Mouse (Mus musculus) heart, embryonic 12.5 days (tissue): Measurements from ENCODE around the gene Cdkn2b. TPM values are rescaled to one million over a fixed set of nuclear protein-coding genes. Genes with fewer than 3 reads are reported as not detected.

Experiments used
- ATAC-seq: fragments of 200-750 bp; cut with Nextera tagmentation; 2 replicates; pipeline ENCODE4 v1.8.0; 2017; ENCODE audit warnings: moderate TSS enrichment, moderate library complexity; ENCODE audit not compliant: insufficient number of reproducible peaks, low FRiP score
- H3K27ac ChIP-seq: fragments of 300-500 bp; sonication (generic); 2 replicates; pipeline ENCODE4 v1.5.1; 2016; ENCODE audit warnings: mild to moderate bottlenecking, moderate library complexity; ENCODE audit not compliant: poor library complexity, severe bottlenecking
- H3K27me3 ChIP-seq: fragments of 300-500 bp; sonication (generic); replicated peaks from 2 replicates; pipeline ENCODE4 v1.6.1; 2016; ENCODE audit warnings: mild to moderate bottlenecking, moderate library complexity
- H3K36me3 ChIP-seq: fragments of 300-500 bp; sonication (generic); 2 replicates; pipeline ENCODE4 v1.6.1; 2016; ENCODE audit warnings: mild to moderate bottlenecking, moderate library complexity
- H3K4me1 ChIP-seq: fragments of 300-500 bp; sonication (generic); replicated peaks from 2 replicates; pipeline ENCODE4 v1.6.1; 2016; ENCODE audit warnings: mild to moderate bottlenecking
- H3K4me2 ChIP-seq: fragments of 300-500 bp; sonication (generic); 2 replicates; pipeline ENCODE4 v1.6.1; 2016; ENCODE audit warnings: mild to moderate bottlenecking, moderate library complexity
- H3K4me3 ChIP-seq: fragments of 300-500 bp; sonication (generic); 2 replicates; pipeline ENCODE4 v1.5.1; 2016; ENCODE audit warnings: mild to moderate bottlenecking
- H3K9ac ChIP-seq: fragments of 300-500 bp; sonication (generic); 2 replicates; pipeline ENCODE4 v1.6.1; 2016; ENCODE audit warnings: mild to moderate bottlenecking, moderate library complexity
- H3K9me3 ChIP-seq: fragments of 300-500 bp; sonication (generic); replicated peaks from 2 replicates; pipeline ENCODE4 v1.6.1; 2016; ENCODE audit warnings: mild to moderate bottlenecking, moderate library complexity
- WGBS: fragments of 180-500 bp; shearing (Covaris S2); methylation state at CpG from one replicate; pipeline ENCODE4 v1.1.7; 2016; 5-methylcytosine and 5-hydroxymethylcytosine counted together
- polyA plus RNA-seq: library from polyadenylated mRNA; unstranded; fragments of >200 nt; fragmentation: Nextera tagmentation; extraction: Ambion mirVana; gene quantifications from 2 replicates; pipeline ENCODE4 v1.2.1, GENCODE M21; 2016

Cdkn2b gene
- 1.8 and 2.7 TPM in 2 replicates for polyA plus RNA-seq

DNA sequence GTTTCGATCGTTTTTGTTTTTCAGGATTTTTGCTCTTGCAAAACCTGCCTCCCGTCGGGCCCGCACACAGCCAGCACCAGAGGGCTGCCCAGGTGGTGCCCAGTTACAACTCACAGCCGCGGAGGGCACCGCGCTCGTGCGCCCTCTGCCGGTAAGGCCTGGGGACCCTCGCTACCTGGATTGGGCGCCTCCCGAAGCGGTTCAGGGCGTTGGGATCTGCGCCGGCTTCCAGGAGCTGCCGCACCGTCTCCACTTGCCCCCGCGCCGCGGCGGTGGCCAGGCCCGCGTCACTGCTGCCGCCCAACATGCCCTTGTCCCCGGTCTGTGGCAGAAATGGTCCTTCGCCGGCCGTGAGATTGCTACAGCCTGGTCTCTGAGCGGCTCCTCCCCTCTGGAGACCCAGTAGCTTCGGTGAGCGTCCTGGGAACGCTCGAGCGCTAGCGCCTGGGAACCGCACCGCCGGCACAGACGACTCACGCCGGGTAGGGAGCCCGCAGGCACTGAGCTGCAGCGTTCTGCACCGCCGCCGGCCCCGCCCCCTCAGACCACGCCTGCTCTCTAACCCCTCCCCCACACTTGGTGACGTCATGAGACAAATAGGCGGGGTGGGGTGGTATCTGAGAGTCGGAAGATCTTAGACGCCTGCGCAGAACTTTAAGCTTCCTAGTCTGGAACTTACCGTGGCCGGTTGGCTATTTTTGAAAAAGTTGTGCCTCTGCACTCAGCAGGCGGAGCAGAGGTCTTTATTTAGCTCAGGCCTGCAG lies at the start of gene Cdkn2b:
Gene Cdkn2b, minus strand, starts transcription at position 549 of the 764 bp plus-strand sequence.
- no peaks in the 10 kb centered on the region for H3K36me3 ChIP-seq
- H3K9ac ChIP-seq = peak within 1 kb of the TSS; percentile 52
- under 1% methylated on average over 58 of the region's 61 CpGs for WGBS
- H3K27ac ChIP-seq = no peak within 1 kb of the TSS
- H3K4me2 ChIP-seq = peak within 1 kb of the TSS; percentile 91
- ATAC-seq = peak; percentile 94
- peaks cover 53% of the 10 kb centered on the region for H3K27me3 ChIP-seq
- 0 out of 2 replicates have a peak, but pooled peaks cover 4% of the 10 kb centered on the region for H3K4me1 ChIP-seq
- no peaks in the 10 kb centered on the region for H3K9me3 ChIP-seq
- peak within 1 kb of the TSS; percentile 59 for H3K4me3 ChIP-seq

DNA sequence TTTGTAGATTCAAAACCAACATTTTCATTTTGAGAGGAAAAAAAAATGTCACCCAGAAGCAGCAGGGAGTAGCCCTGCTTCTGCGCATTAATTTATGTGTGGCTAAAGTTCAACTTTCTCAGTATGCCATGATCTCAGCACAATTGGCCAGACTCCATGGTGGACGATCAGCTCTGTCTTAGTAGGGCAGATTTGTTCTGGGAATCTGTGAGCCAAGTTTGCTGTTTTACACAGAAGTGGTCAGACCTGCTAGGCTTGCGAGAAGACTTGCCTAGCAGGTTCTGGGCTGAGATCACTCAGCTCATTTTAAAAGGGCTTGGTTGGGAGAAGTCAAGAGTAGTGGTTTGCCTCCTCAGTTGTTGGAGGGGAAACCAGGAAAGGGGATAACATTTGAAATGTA lies 49.5 kb upstream of the Cdkn2b start:
- Histone ChIP-seq H3K27ac (no peak overlapping the region), H3K27me3 (peaks cover 3% of the 10 kb centered on the region; the same call in 1 of the 2 replicates), H3K9ac (no peak overlapping the region), H3K9me3 (no peaks in the 10 kb centered on the region), H3K4me1 (no peaks in the 10 kb centered on the region), H3K36me3 (no peaks in the 10 kb centered on the region), H3K4me2 (no peak overlapping the region), H3K4me3 (no peak overlapping the region)
- 73% methylated on average over 3 of the region's 3 CpGs for WGBS
- no peak for ATAC-seq

DNA sequence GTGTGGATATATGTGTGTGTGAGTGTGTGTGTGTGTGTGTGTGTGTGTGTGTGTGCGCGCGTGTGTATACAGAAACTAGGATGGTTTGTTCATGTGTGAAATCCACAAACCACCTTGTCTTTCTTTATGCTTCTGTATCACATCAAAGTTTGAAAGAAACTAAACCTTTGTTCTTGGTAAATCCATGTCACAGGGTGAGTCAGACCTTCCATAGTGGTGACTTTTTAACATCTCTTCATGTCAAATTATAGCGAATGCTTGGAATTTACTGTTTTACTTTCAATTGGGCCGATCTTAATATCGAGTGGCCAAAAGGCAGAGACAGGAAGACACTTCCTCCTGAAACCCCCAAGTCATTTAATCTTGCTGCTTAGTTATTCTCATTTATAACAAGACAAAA lies 48.7 kb upstream of the Cdkn2b start:
- Histone ChIP-seq H3K27me3 (peaks cover 3% of the 10 kb centered on the region; the same call in 1 of the 2 replicates), H3K4me1 (no peaks in the 10 kb centered on the region), H3K36me3 (no peaks in the 10 kb centered on the region), H3K4me3 (no peak overlapping the region), H3K9ac (no peak overlapping the region), H3K9me3 (no peaks in the 10 kb centered on the region), H3K27ac (no peak overlapping the region), H3K4me2 (no peak overlapping the region)
- no peak for ATAC-seq
- WGBS = 84% methylated on average over 6 of the region's 6 CpGs

DNA sequence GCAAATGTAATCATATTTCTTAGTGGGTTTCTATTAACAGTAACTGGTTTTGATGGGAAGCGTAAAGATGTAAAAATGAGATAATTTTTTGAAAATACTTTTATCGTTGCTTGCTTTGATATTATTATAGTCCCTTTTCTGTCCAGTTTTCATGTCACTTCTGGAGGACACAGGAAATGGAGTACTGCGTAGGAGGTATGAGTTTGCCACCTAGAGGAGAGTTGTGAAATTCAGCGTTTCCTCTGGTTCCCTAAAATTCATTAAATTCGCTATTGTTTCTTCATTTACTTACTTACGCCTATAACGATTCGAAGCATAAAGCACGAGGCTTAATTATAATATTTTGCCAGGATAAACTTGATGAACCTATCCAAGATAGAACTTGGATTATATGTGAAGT lies 43.1 kb upstream of the Cdkn2b start:
- Histone ChIP-seq H3K4me1 (peaks cover under 1% of the 10 kb centered on the region; the same call in 1 of the 2 replicates), H3K4me2 (no peak overlapping the region), H3K9me3 (no peaks in the 10 kb centered on the region), H3K9ac (no peak overlapping the region), H3K4me3 (no peak overlapping the region), H3K27ac (no peak overlapping the region), H3K36me3 (no peaks in the 10 kb centered on the region), H3K27me3 (peaks cover 3% of the 10 kb centered on the region; the same call in 1 of the 2 replicates)
- 43% methylated on average over 9 of the region's 9 CpGs for WGBS
- no peak for ATAC-seq

DNA sequence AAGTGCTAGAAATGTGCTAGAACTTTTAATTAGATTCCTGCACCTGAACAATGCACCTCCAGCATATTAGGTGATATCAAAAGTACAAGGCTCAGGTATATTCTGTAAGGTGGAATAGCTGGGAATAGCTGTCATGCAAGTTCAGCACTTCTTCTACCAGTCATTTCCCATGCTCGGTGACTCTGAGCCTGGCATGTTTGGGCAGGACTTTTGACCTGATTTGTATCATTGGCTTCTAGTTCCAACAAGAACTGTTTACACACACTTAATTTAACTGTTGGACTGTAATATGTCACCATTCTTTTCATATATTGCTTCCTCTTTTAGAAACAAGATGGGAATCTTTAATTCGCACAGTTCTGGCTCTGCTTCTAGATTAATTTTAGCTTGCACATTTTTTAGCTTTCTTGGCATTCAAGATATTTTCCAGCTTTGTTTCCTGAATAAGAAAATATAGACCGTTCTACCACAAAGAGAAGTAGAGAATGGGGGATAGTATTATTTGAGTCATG lies 42.3 kb upstream of the Cdkn2b start:
- WGBS = 81% methylated on average over 3 of the region's 3 CpGs
- ATAC-seq = no peak
- Histone ChIP-seq H3K4me2 (no peak overlapping the region), H3K9ac (no peak overlapping the region), H3K4me3 (no peak overlapping the region), H3K27me3 (peaks cover 3% of the 10 kb centered on the region; the same call in 1 of the 2 replicates), H3K27ac (no peak overlapping the region), H3K4me1 (peaks cover 3% of the 10 kb centered on the region; the same call in 1 of the 2 replicates), H3K9me3 (no peaks in the 10 kb centered on the region), H3K36me3 (no peaks in the 10 kb centered on the region)

DNA sequence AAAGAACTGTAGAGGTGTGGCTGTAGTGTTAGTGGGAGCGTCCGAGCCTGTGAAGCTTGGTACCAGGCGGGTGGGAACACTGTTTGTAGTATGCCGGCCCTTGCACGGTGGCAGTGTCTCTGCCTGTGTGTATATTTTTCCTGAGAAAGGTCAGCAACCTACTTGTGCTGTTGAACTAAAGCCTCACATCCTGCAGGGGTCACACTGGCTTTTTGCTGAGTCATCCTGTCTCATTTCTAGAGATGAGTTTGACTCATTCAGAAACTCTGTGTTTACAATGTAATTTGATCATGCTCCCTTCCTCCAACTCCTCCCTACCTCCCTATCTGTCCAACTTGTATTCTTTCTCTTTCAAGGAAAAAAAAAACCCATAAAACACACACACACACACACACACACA lies 40.6 kb upstream of the Cdkn2b start:
- Histone ChIP-seq H3K27ac (no peak overlapping the region), H3K9me3 (no peaks in the 10 kb centered on the region), H3K4me2 (no peak overlapping the region), H3K9ac (no peak overlapping the region), H3K36me3 (no peaks in the 10 kb centered on the region), H3K4me1 (peaks cover 3% of the 10 kb centered on the region; the same call in 1 of the 2 replicates), H3K27me3 (no peaks in the 10 kb centered on the region), H3K4me3 (no peak overlapping the region)
- 34% methylated on average over 5 of the region's 5 CpGs for WGBS
- no peak for ATAC-seq

DNA sequence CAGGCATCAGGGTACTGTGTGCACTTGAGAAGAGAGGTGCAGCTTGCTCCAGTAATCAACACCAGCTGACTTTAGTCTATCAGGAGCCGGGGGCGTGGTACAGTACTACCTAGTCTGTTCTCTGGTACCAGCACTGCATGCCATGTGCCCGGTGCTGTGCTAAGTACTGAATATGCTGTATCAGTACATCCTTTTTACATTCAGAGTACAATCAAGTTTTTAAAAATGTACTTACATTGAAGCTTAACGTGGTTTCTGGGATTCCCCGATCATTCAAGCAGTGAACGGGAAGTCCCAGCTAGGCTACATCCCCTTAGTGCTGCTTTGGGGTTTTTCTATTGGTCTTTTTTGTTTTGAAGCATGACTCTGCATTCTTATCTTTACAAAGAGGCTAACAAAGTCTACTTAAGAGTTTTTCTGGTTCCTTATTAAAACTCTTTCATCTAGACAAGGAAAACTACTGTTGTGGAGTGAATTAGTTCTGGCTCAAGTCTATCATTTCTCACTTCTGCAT lies 40.2 kb upstream of the Cdkn2b start:
- H3K9ac ChIP-seq = no peak overlapping the region
- 66% methylated on average over 6 of the region's 6 CpGs for WGBS
- no peaks in the 10 kb centered on the region for H3K9me3 ChIP-seq
- H3K4me3 ChIP-seq = no peak overlapping the region
- no peaks in the 10 kb centered on the region for H3K36me3 ChIP-seq
- H3K4me2 ChIP-seq = no peak overlapping the region
- H3K27ac ChIP-seq = no peak overlapping the region
- H3K27me3 ChIP-seq = no peaks in the 10 kb centered on the region
- peaks cover 3% of the 10 kb centered on the region; the same call in 1 of the 2 replicates for H3K4me1 ChIP-seq
- no peak for ATAC-seq

DNA sequence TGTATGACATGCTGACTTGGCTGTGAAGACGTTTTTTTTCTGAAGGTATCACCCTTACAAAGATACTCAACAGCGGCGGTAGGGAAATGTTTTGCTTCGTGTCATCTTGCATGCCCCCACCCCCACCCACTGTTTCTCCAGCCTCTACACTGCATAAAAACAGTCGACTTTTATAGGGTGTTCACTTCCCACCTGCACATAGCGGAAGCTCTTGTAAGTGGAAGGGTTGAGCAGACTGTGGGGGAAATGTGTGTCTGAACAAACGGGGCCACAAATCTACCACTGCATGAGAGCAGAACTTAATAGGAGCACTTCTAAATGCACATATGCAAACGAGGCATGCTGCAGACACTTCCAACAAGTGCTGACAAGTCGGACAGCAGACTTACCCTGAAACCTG lies 39.6 kb upstream of the Cdkn2b start:
- ATAC-seq = no peak
- H3K4me3 ChIP-seq = no peak overlapping the region
- H3K9me3 ChIP-seq = no peaks in the 10 kb centered on the region
- H3K36me3 ChIP-seq = no peaks in the 10 kb centered on the region
- H3K27ac ChIP-seq = no peak overlapping the region
- no peaks in the 10 kb centered on the region for H3K27me3 ChIP-seq
- peaks cover 3% of the 10 kb centered on the region; the same call in 1 of the 2 replicates for H3K4me1 ChIP-seq
- no peak overlapping the region for H3K4me2 ChIP-seq
- H3K9ac ChIP-seq = no peak overlapping the region
- WGBS = 49% methylated on average over 9 of the region's 9 CpGs

DNA sequence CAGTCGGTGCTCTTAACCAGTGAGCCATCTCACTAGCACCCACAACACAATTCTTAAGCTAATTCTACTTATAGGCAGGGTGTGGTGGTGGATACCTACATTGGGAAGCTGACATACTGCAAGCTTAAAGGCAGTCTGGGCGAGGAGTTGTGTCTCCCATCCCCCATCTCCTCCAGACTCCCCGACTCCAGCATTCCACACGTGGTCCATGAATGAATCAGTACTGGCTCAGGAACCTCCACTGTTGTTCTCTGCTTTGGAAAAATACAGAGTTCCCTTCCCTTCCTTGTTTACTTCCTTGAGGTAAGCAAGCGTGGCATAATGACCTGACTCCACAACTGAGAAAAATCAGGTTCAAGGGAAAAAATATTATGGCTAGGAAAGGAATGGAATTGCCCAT lies 38.0 kb upstream of the Cdkn2b start:
- Histone ChIP-seq H3K4me2 (no peak overlapping the region), H3K9ac (no peak overlapping the region), H3K9me3 (no peaks in the 10 kb centered on the region), H3K36me3 (no peaks in the 10 kb centered on the region), H3K27ac (no peak overlapping the region), H3K4me3 (no peak overlapping the region), H3K4me1 (peaks cover 3% of the 10 kb centered on the region; the same call in 1 of the 2 replicates), H3K27me3 (no peaks in the 10 kb centered on the region)
- WGBS = 50% methylated on average over 5 of the region's 5 CpGs
- ATAC-seq = no peak

DNA sequence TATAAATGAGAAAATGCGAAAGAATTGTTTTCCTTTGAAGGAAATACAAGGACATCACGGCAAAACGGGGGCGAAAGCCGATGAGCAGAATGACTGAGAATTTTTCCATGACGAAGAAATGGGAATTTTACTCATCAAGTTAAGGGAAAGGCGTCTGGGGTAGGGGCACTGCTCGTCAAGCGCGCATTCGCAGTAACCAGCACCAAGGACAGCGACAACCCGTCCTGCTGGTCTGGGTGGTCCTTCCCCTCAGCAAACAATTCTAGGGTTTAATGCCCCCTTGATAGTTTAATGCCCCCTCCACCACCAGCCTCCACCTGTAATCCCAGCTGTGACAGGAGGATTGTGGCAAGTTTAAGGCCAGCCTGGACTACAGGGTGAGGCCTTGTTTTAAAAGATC lies 2.6 kb upstream of the Cdkn2b start:
- H3K4me1 ChIP-seq = 0 out of 2 replicates have a peak, but pooled peaks cover 4% of the 10 kb centered on the region
- ATAC-seq = no peak
- no peaks in the 10 kb centered on the region for H3K36me3 ChIP-seq
- no peak overlapping the region for H3K9ac ChIP-seq
- H3K9me3 ChIP-seq = no peaks in the 10 kb centered on the region
- H3K27me3 ChIP-seq = peaks cover 25% of the 10 kb centered on the region
- WGBS = 6% methylated on average over 13 of the region's 13 CpGs
- H3K4me2 ChIP-seq = no peak overlapping the region
- no peak overlapping the region for H3K4me3 ChIP-seq
- no peak overlapping the region for H3K27ac ChIP-seq

DNA sequence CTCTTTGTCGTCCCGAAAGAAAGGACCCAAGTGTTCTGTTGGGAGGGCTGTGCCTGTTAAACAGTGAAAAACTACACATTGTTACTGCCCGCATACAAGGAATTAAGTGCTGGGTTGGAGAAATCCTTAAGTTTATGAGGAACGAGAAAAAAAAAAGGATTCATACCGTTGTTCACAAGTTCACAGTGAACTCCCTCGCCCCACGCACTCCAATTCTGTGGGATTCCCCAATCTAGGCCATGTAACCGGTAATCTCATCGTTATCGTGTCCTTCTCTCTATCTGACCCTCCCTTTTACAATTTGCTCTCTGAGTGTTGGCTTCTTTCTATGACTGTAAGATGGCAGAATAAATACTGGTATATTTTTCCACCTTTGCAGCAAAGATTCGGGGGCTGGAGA lies 843 bp downstream of the Cdkn2b start:
- ATAC-seq = no peak
- Histone ChIP-seq H3K4me3 (peak overlapping the region; percentile 59), H3K36me3 (no peaks in the 10 kb centered on the region), H3K9ac (no peak overlapping the region), H3K4me2 (peak overlapping the region; percentile 91), H3K27me3 (peaks cover 58% of the 10 kb centered on the region), H3K9me3 (no peaks in the 10 kb centered on the region), H3K27ac (no peak overlapping the region), H3K4me1 (0 out of 2 replicates have a peak, but pooled peaks cover 4% of the 10 kb centered on the region)
- 2% methylated on average over 11 of the region's 11 CpGs for WGBS
